In the genomic region with DNA sequence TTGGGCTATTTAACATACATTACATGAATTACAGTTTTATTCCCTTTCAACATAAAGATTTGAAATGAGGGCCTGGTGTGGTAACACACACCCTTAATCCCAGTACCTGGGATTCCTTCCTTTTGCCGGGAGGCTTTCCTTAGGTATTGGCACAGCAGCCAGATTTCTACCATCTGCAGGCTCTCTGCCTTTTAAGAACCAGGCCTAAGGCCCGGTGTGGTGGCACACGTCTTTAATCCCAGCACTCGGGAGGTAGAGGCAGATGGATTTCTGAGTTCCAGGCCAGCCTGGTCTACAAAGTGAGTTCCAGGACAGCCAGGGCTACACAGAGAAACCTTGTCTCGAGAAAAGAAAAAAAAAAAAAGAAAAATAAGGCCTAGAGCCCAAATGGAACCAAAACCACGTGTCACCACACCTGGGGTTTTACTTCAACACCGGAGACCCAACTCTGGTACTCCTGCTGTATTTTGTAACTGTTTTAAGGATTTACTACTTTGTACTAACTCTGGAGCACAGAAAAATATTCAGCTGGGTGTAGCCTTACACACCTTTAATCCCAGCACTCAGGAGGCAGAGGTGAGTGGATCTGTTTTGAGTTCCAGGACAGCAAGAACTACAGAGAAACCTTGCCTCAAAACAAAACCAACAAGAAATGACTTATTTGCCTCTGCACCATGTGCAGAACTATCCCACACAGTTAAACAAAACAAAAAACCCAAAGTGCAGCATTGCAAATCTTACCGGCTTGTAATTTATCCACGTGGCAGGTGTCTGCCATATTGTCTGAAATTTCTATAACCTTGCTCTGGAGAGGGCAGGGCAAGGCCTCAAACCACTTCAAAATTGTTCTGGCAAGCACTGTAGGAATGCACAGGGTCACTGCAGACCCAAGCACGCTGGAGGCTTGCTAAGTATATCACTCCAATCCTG, we compare ENCODE assay signal across 8 mouse cellular contexts. TPM values are rescaled to one million over a fixed set of nuclear protein-coding genes. Genes with fewer than 3 reads are reported as not detected.
A peak's percentile ranks its signal among the peaks of the same experiment; 100 is the strongest.
DNase-seq lines count a peak whose midpoint lies in the region; ATAC-seq and TF ChIP-seq lines count a peak whose summit lies in the region.

No protein-coding gene starts in this region.

- no peaks in the 10 kb centered on the region for H3K27me3 ChIP-seq in heart, embryonic 12.5 days (replicated peaks)
- no peaks in the 10 kb centered on the region for H3K27me3 ChIP-seq in forebrain, embryonic 13.5 days
- no peaks in the 10 kb centered on the region for H3K27me3 ChIP-seq in liver, embryonic 15.5 days

- in situ Hi-C loops in ES-E14 (cut with MboI; ENCODE audit: low sequenced_read_pairs in 2 of 2, unreplicated experiment in 2 of 2) = no loop called here

- H3K4me3 ChIP-seq in heart, embryonic 12.5 days = peak overlapping the region; percentile 70
- peak overlapping the region; percentile 84 to 91 for H3K4me3 ChIP-seq in ES-E14 (ENCODE audit: insufficient read depth in 1 of 2, low read depth in 1 of 2, low read length in 2 of 2, poor library complexity in 1 of 2, severe bottlenecking in 1 of 2)
- H3K4me3 ChIP-seq in forebrain, embryonic 13.5 days = peak overlapping the region; percentile 63
- H3K4me3 ChIP-seq in liver, embryonic 15.5 days (replicated peaks) = peak overlapping the region; percentile 66

- peaks cover 11% of the 10 kb centered on the region for H3K4me1 ChIP-seq in heart, embryonic 12.5 days (replicated peaks)
- peaks cover 0 to 4% of the 10 kb centered on the region in 2 experiments; a peak in 2 of 4 replicates for H3K4me1 ChIP-seq in ES-E14 (ENCODE audit: control insufficient read depth in 2 of 2, insufficient read depth in 2 of 2, low read length in 2 of 2, poor library complexity in 1 of 2)
- H3K4me1 ChIP-seq in forebrain, embryonic 13.5 days = peaks cover 34% of the 10 kb centered on the region
- peaks cover 29% of the 10 kb centered on the region for H3K4me1 ChIP-seq in liver, embryonic 15.5 days (replicated peaks)

- H3K9me3 ChIP-seq in heart, embryonic 12.5 days (replicated peaks) = 0 out of 2 replicates have a peak, but pooled peaks cover 3% of the 10 kb centered on the region
- H3K9me3 ChIP-seq in ES-E14 (ENCODE audit: control insufficient read depth, insufficient read depth, low read depth, low read length) = no peaks in the 10 kb centered on the region
- H3K9me3 ChIP-seq in forebrain, embryonic 13.5 days (replicated peaks) = no peaks in the 10 kb centered on the region
- no peaks in the 10 kb centered on the region for H3K9me3 ChIP-seq in liver, embryonic 15.5 days (replicated peaks)

- no peak for DNase-seq in heart, adult 18-20 months
- DNase-seq in ES-E14 (ENCODE audit: low read depth, low spot score) = no peak
- no peak for DNase-seq in c-Kit-positive CD71-positive TER-119-positive erythroid progenitor cells, embryonic 14.5 days (ENCODE audit: low spot score)
- DNase-seq in thymus, postnatal 4 days = no peak
- no peak for DNase-seq in urinary bladder, postnatal 10 days (ENCODE audit: low spot score)

- H3K9ac ChIP-seq in heart, embryonic 12.5 days = peak overlapping the region; percentile 92
- H3K9ac ChIP-seq in ES-E14 (ENCODE audit: insufficient read depth, low read depth, low read length, poor library complexity, severe bottlenecking) = peak overlapping the region; percentile 92
- H3K9ac ChIP-seq in forebrain, embryonic 13.5 days = peak overlapping the region; percentile 79
- H3K9ac ChIP-seq in liver, embryonic 15.5 days = peak overlapping the region; percentile 73

- H3K36me3 ChIP-seq in heart, embryonic 12.5 days = peaks cover 38% of the 10 kb centered on the region
- H3K36me3 ChIP-seq in ES-E14 (ENCODE audit: control insufficient read depth, insufficient read depth, low read length, poor library complexity, severe bottlenecking) = peaks cover 33% of the 10 kb centered on the region
- peaks cover 32% of the 10 kb centered on the region for H3K36me3 ChIP-seq in forebrain, embryonic 13.5 days (ENCODE audit: poor library complexity, severe bottlenecking)
- H3K36me3 ChIP-seq in liver, embryonic 15.5 days (replicated peaks) = peaks cover 30% of the 10 kb centered on the region

- 0 out of 2 replicates have a peak, but pooled peaks have one; percentile 43 for ATAC-seq in heart, embryonic 12.5 days (ENCODE audit: insufficient number of reproducible peaks, low FRiP score)
- 0 out of 2 replicates have a peak, but pooled peaks have one; percentile 25 for ATAC-seq in forebrain, embryonic 13.5 days
- ATAC-seq in liver, embryonic 15.5 days (ENCODE audit: insufficient read depth) = peak; percentile 10; the same call in 1 of the 2 replicates

- WGBS in heart, embryonic 12.5 days = 24% methylated on average over 10 of the region's 10 CpGs
- WGBS in forebrain, embryonic 13.5 days = 17% methylated on average over 10 of the region's 10 CpGs
- WGBS in liver, embryonic 15.5 days (ENCODE audit: insufficient replicate concordance) = 2% methylated on average over 10 of the region's 10 CpGs

- peak overlapping the region; percentile 87 for H3K4me2 ChIP-seq in heart, embryonic 12.5 days
- H3K4me2 ChIP-seq in forebrain, embryonic 13.5 days = peak overlapping the region; percentile 91
- H3K4me2 ChIP-seq in liver, embryonic 15.5 days = peak overlapping the region; percentile 89

- peak overlapping the region; percentile 86 for H3K27ac ChIP-seq in heart, embryonic 12.5 days (ENCODE audit: poor library complexity, severe bottlenecking)
- peak overlapping the region; percentile 87 for H3K27ac ChIP-seq in ES-E14 (ENCODE audit: insufficient read depth, low read depth, low read length, poor library complexity, severe bottlenecking)
- H3K27ac ChIP-seq in forebrain, embryonic 13.5 days = peak overlapping the region; percentile 70
- peak overlapping the region; percentile 68 for H3K27ac ChIP-seq in liver, embryonic 15.5 days (replicated peaks)

TF ChIP-seq in ES-E14, 5 proteins besides CTCF, POLR2A, EP300 and RAD21:
- TF ChIP-seq HCFC1 (IDR thresholded peaks at IDR 0.05; ENCODE audit: borderline replicate concordance, insufficient read depth, low read length) (no peak), ZC3H11A (IDR thresholded peaks at IDR 0.05; ENCODE audit: borderline replicate concordance, low read depth, low read length) (no peak), MAFK (IDR thresholded peaks at IDR 0.05; ENCODE audit: insufficient read depth, low read depth, low read length) (no peak), CHD2 (IDR thresholded peaks at IDR 0.05; ENCODE audit: low read depth, low read length) (no peak), ZNF384 (IDR thresholded peaks at IDR 0.05; ENCODE audit: low read depth, low read length) (no peak)

RNA-seq across cellular contexts. Expression of a gene that starts 6.8 kb away (rescaled TPM):
- 0.23 and 0.60 TPM in 2 replicates for polyA plus RNA-seq in heart, embryonic 12.5 days (2016; fragmentation: Nextera tagmentation; extraction: Ambion mirVana)
- 1 to 10 TPM; 1.6 to 2.9 TPM for total RNA-seq in heart, adult 18-20 months (2021)
- 11.6 TPM in 2 replicates for total RNA-seq in ES-E14 (2012; rRNA removed)
- polyA plus RNA-seq in forebrain, embryonic 13.5 days (2015; fragmentation: Nextera tagmentation; extraction: Ambion mirVana) = 0.17 and 0.21 TPM in 2 replicates
- 9.4 and 9.6 TPM in 2 replicates for polyA plus RNA-seq in liver, embryonic 15.5 days (2015; fragmentation: Nextera tagmentation; extraction: Ambion mirVana)

RNA-seq across cellular contexts. Expression of a gene that starts 19.2 kb away (rescaled TPM):
- 61.2 and 64.1 TPM in 2 replicates for polyA plus RNA-seq in heart, embryonic 12.5 days (2016; fragmentation: Nextera tagmentation; extraction: Ambion mirVana)
- total RNA-seq in heart, adult 18-20 months (2021) = 10 to 100 TPM; 24.7 to 26.0 TPM
- total RNA-seq in ES-E14 (2012; rRNA removed) = 27.8 and 36.7 TPM in 2 replicates
- polyA plus RNA-seq in forebrain, embryonic 13.5 days (2015; fragmentation: Nextera tagmentation; extraction: Ambion mirVana) = 82.2 and 90.5 TPM in 2 replicates
- polyA plus RNA-seq in liver, embryonic 15.5 days (2015; fragmentation: Nextera tagmentation; extraction: Ambion mirVana) = 40.1 and 43.9 TPM in 2 replicates

RNA-seq across cellular contexts. Expression of a gene that starts 51.8 kb away (rescaled TPM):
- polyA plus RNA-seq in heart, embryonic 12.5 days (2016; fragmentation: Nextera tagmentation; extraction: Ambion mirVana) = 29.8 and 32.6 TPM in 2 replicates
- 10 to 100 TPM; 29.5 to 31.0 TPM for total RNA-seq in heart, adult 18-20 months (2021)
- total RNA-seq in ES-E14 (2012; rRNA removed) = 39.7 and 49.8 TPM in 2 replicates
- polyA plus RNA-seq in forebrain, embryonic 13.5 days (2015; fragmentation: Nextera tagmentation; extraction: Ambion mirVana) = 13.9 and 14.8 TPM in 2 replicates
- polyA plus RNA-seq in liver, embryonic 15.5 days (2015; fragmentation: Nextera tagmentation; extraction: Ambion mirVana) = 7.6 TPM in 2 replicates
